Mouse (Mus musculus): ENCODE data around the gene Rab5c.

DNA sequence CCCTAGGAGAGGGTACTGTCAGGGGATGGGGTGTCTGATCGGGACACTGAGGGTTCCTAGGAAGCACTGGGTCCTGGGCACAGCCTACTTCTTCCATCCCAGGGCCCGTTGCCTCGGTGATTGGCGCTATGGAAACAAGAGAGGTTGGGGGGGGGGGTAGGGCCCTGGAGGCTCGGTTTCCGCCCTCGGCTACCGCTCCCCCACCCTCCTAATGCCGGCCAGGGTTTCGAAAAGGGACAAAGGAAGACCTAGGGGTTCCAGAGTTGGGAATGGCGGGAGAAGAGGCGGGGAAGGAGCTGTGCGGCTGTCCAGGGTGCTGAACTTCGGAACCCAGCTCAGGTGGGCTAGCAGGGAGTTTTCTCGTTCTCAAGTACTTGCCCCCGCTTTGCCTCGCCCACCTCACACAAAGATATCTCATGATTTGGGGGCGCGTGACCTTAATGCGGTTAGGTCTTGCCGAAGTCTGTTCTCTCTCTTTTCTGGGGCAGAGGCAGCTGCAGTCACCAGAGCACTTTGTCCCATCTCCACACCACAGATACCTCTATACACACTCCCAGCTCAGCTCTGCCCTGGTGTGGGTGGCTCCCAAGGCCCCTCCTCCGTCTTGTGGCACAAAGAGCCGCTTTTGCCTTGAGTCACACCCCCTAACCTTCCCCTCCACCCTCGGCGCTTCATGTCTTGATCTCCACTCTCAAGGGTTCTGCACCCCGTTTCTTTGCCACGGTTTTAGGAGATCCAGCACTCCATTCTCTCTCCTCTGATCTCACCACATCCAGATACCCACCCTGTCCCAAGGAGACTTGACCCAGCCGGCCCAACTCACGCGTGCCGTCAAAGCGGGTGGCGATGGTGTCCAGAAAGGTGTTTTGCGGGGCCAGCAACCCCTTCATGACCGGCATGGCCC lies 20.9 kb upstream of the Rab5c start:
- no peak for TF ChIP-seq POLR2A (IDR thresholded peaks at IDR 0.05; ENCODE audit: low read depth, low read length)
- TF ChIP-seq CTCF (IDR thresholded peaks at IDR 0.05; ENCODE audit: extremely low read depth, insufficient read length, insufficient replicate concordance, low read depth, low read length) = no peak

All from small intestine, adult 2 months (tissue).